Mouse (Mus musculus) heart, embryonic 15.5 days (tissue): ENCODE measurements around the gene Cpeb3. TPM values are rescaled to one million over a fixed set of nuclear protein-coding genes. Genes with fewer than 3 reads are reported as not detected.
"Not testable (repeated sequence)": the region's sequence is repeated elsewhere in the genome, so short reads cannot be mapped to it uniquely, and the experiment has no call there.

Experiments used
- ATAC-seq: fragments of 200-750 bp; cut with Nextera tagmentation; replicated peaks from 2 replicates; pipeline ENCODE4 v1.8.0; 2017; ENCODE audit warnings: low read depth, moderate TSS enrichment; ENCODE audit not compliant: insufficient number of reproducible peaks, insufficient read depth, low FRiP score
- H3K27ac ChIP-seq: fragments of 300-500 bp; sonication (generic); 2 replicates; pipeline ENCODE4 v1.5.1; 2015; ENCODE audit warnings: mild to moderate bottlenecking, inconsistent platforms
- H3K27me3 ChIP-seq: fragments of 300-500 bp; sonication (generic); 2 replicates; pipeline ENCODE4 v1.6.1; 2015; ENCODE audit warnings: inconsistent platforms
- H3K36me3 ChIP-seq: fragments of 300-500 bp; sonication (generic); 2 replicates; pipeline ENCODE4 v1.6.1; 2015; ENCODE audit warnings: mild to moderate bottlenecking, inconsistent platforms
- H3K4me1 ChIP-seq: fragments of 300-500 bp; sonication (generic); replicated peaks from 2 replicates; pipeline ENCODE4 v1.6.1; 2015; ENCODE audit warnings: inconsistent platforms
- H3K4me2 ChIP-seq: fragments of 300-500 bp; sonication (generic); 2 replicates; pipeline ENCODE4 v1.6.1; 2015; ENCODE audit warnings: inconsistent platforms, mild to moderate bottlenecking, moderate library complexity
- H3K4me3 ChIP-seq: fragments of 300-500 bp; sonication (generic); 2 replicates; pipeline ENCODE4 v1.5.1; 2015; ENCODE audit warnings: mild to moderate bottlenecking, inconsistent platforms
- H3K9ac ChIP-seq: fragments of 300-500 bp; sonication (generic); 2 replicates; pipeline ENCODE4 v1.6.1; 2015; ENCODE audit warnings: mild to moderate bottlenecking, inconsistent platforms
- H3K9me3 ChIP-seq: fragments of 300-500 bp; sonication (generic); replicated peaks from 2 replicates; pipeline ENCODE4 v1.6.1; 2016; ENCODE audit warnings: inconsistent platforms
- WGBS: fragments of 180-500 bp; shearing (Covaris S2); methylation state at CpG from one replicate; pipeline ENCODE4 v1.1.7; 2015; ENCODE audit warnings: mixed read lengths; 5-methylcytosine and 5-hydroxymethylcytosine counted together
- polyA plus RNA-seq: library from polyadenylated mRNA; unstranded; fragments of >200 nt; fragmentation: Nextera tagmentation; extraction: Ambion mirVana; gene quantifications from 2 replicates; pipeline ENCODE4 v1.2.1, GENCODE M21; 2015

The Cpeb3 gene
- polyA plus RNA-seq, 1 experiment from 2014 or later, result 9.9 TPM

GRCm38 (mm10) chr19:37137133-37137532 is 71.3 kb downstream of the Cpeb3 start:
- ATAC-seq, result no peak
- H3K9ac ChIP-seq, result no peak overlapping the region
- no peak overlapping the region for H3K4me2 ChIP-seq
- H3K4me1 ChIP-seq, result peaks cover 11% of the 10 kb centered on the region; the same call in 1 of the 2 replicates
- no peak overlapping the region for H3K27ac ChIP-seq
- no peaks in the 10 kb centered on the region for H3K27me3 ChIP-seq
- H3K4me3 ChIP-seq, result no peak overlapping the region
- no peaks in the 10 kb centered on the region for H3K9me3 ChIP-seq
- no peaks in the 10 kb centered on the region for H3K36me3 ChIP-seq
- 25% methylated on average over 2 of the region's 2 CpGs for WGBS

DNA sequence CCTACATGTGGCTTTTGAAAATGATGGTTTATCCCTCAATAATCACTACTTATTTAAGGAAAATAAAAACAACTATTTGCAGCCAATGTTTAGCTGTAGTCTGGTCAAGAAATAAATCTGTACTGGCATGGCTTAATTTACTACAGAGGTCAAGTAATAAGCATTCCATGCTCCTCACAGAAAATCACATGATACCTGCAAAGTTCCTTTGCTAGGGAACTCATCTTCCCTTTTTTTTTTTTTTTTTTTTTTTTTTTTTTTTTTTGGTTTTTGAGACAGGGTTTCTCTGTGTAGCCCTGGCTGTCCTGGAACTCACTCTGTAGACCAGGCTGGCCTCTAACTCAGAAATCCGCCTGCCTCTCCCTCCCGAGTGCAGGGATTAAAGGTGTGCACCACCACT is 72.9 kb downstream of the Cpeb3 start:
- H3K4me2 ChIP-seq, ATAC-seq, H3K9ac ChIP-seq, H3K9me3 ChIP-seq, H3K4me3 ChIP-seq, H3K27me3 ChIP-seq, H3K36me3 ChIP-seq, H3K27ac ChIP-seq: not testable (repeated sequence)
- 96% methylated on average over 2 of the region's 2 CpGs for WGBS
- H3K4me1 ChIP-seq, result peaks cover 13% of the 10 kb centered on the region; the same call in 1 of the 2 replicates

GRCm38 (mm10) chr19:37133666-37134065 is 74.7 kb downstream of the Cpeb3 start:
- Histone ChIP-seq H3K4me3 (no peak overlapping the region), H3K4me1 (peaks cover 13% of the 10 kb centered on the region; the same call in 1 of the 2 replicates), H3K4me2 (no peak overlapping the region), H3K27ac (no peak overlapping the region), H3K27me3 (no peaks in the 10 kb centered on the region), H3K36me3 (no peaks in the 10 kb centered on the region), H3K9ac (no peak overlapping the region), H3K9me3 (no peaks in the 10 kb centered on the region)
- WGBS, result 89% methylated on average over 4 of the region's 4 CpGs
- no peak for ATAC-seq

DNA sequence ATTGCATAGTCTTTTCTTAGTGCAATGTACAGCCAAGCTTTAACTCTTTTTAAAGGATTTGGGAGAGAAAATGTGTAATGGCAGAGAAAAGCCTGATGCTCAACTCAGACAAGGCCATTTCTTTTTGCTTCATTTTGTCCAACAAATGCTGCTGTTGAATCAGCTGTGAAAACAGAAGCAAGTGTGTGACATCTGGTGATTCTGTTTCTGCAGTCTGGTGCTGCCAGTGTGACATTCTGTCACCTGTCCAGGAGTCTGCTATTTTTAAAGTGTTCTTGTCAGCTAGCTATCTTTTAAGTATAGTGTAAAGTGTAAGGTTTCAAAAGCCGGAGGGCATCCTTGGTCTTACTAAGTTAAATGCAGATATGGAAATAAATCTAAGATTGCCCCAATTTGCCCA is 76.7 kb downstream of the Cpeb3 start:
- no peaks in the 10 kb centered on the region for H3K9me3 ChIP-seq
- no peak overlapping the region for H3K9ac ChIP-seq
- H3K36me3 ChIP-seq, result no peaks in the 10 kb centered on the region
- no peaks in the 10 kb centered on the region for H3K27me3 ChIP-seq
- no peak for ATAC-seq
- peak overlapping the region; percentile 40; the same call in 1 of the 2 replicates for H3K27ac ChIP-seq
- no peak overlapping the region for H3K4me3 ChIP-seq
- WGBS, result 25% methylated on average over 1 of the region's 1 CpGs
- no peak overlapping the region for H3K4me2 ChIP-seq
- peaks cover 13% of the 10 kb centered on the region; the same call in 1 of the 2 replicates for H3K4me1 ChIP-seq

- WGBS, result 95% methylated on average over 4 of the region's 4 CpGs
- Histone ChIP-seq H3K27ac (no peak overlapping the region), H3K9ac (no peak overlapping the region), H3K4me3 (no peak overlapping the region), H3K4me1 (peaks cover 13% of the 10 kb centered on the region; the same call in 1 of the 2 replicates), H3K9me3 (no peaks in the 10 kb centered on the region), H3K4me2 (no peak overlapping the region), H3K27me3 (no peaks in the 10 kb centered on the region), H3K36me3 (0 out of 2 replicates have a peak, but pooled peaks cover 4% of the 10 kb centered on the region)
- no peak for ATAC-seq
These were observed 79.9 kb downstream of the Cpeb3 start for GRCm38 (mm10) chr19:37128461-37128860.

GRCm38 (mm10) chr19:37127018-37127567 is 81.3 kb downstream of the Cpeb3 start:
- Histone ChIP-seq H3K9ac (no peak overlapping the region), H3K9me3 (no peaks in the 10 kb centered on the region), H3K27ac (no peak overlapping the region), H3K4me3 (no peak overlapping the region), H3K4me2 (no peak overlapping the region), H3K36me3 (0 out of 2 replicates have a peak, but pooled peaks cover 4% of the 10 kb centered on the region), H3K27me3 (no peaks in the 10 kb centered on the region), H3K4me1 (0 out of 2 replicates have a peak, but pooled peaks cover 6% of the 10 kb centered on the region)
- no peak for ATAC-seq
- WGBS, result 81% methylated on average over 5 of the region's 5 CpGs

DNA sequence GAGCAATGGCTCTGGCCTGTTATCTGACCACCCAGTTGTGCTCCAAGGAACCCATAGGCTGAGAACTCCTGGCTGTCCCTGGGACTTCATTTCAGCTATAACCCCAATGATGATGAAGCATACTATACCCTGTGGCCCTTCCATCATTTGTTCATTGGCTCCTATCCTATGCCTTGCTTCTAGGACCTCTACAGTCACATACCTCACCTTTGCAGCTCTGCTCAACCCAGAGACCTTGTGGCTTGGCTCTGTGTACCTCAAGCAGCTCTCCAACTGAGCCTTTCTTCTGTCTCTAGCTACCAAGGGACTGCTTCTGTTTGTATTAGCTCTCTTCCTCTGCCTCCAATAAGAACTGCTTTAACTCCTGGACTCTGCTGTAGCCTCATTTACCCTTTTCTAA is 83.4 kb downstream of the Cpeb3 start:
- Histone ChIP-seq H3K9me3 (no peaks in the 10 kb centered on the region), H3K27ac (no peak overlapping the region), H3K4me2 (no peak overlapping the region), H3K4me3 (no peak overlapping the region), H3K36me3 (0 out of 2 replicates have a peak, but pooled peaks cover 4% of the 10 kb centered on the region), H3K9ac (no peak overlapping the region), H3K4me1 (no peaks in the 10 kb centered on the region), H3K27me3 (no peaks in the 10 kb centered on the region)
- ATAC-seq, result no peak

- H3K4me3 ChIP-seq, result no peak overlapping the region
- 39% methylated on average over 2 of the region's 2 CpGs for WGBS
- H3K27ac ChIP-seq, result no peak overlapping the region
- no peaks in the 10 kb centered on the region for H3K27me3 ChIP-seq
- H3K9ac ChIP-seq, result no peak overlapping the region
- H3K9me3 ChIP-seq, result no peaks in the 10 kb centered on the region
- ATAC-seq, result no peak
- no peak overlapping the region for H3K4me2 ChIP-seq
- H3K36me3 ChIP-seq, result no peaks in the 10 kb centered on the region
- H3K4me1 ChIP-seq, result peaks cover 19% of the 10 kb centered on the region
These were observed 89.1 kb downstream of the Cpeb3 start for GRCm38 (mm10) chr19:37119281-37119680.

- Histone ChIP-seq H3K4me1 (peaks cover 19% of the 10 kb centered on the region), H3K4me3 (no peak overlapping the region), H3K9me3 (no peaks in the 10 kb centered on the region), H3K27me3 (no peaks in the 10 kb centered on the region), H3K9ac (no peak overlapping the region), H3K4me2 (no peak overlapping the region), H3K27ac (peak overlapping the region; percentile 76), H3K36me3 (no peaks in the 10 kb centered on the region)
- WGBS, result 56% methylated on average over 1 of the region's 1 CpGs
- no peak; the same call in 1 of the 2 replicates for ATAC-seq
These were observed 92.6 kb downstream of the Cpeb3 start for GRCm38 (mm10) chr19:37115824-37116223.

GRCm38 (mm10) chr19:37115374-37115773 is 93.0 kb downstream of the Cpeb3 start:
- Histone ChIP-seq H3K4me1 (peaks cover 19% of the 10 kb centered on the region), H3K9me3 (no peaks in the 10 kb centered on the region), H3K36me3 (no peaks in the 10 kb centered on the region), H3K9ac (no peak overlapping the region), H3K4me2 (no peak overlapping the region), H3K27me3 (no peaks in the 10 kb centered on the region), H3K27ac (peak overlapping the region; percentile 76), H3K4me3 (no peak overlapping the region)
- 61% methylated on average over 8 of the region's 8 CpGs for WGBS
- no peak for ATAC-seq

- no peaks in the 10 kb centered on the region for H3K36me3 ChIP-seq
- no peak for ATAC-seq
- no peak overlapping the region for H3K27ac ChIP-seq
- H3K27me3 ChIP-seq, result no peaks in the 10 kb centered on the region
- H3K4me2 ChIP-seq, result no peak overlapping the region
- WGBS, result 80% methylated on average over 6 of the region's 6 CpGs
- no peak overlapping the region for H3K4me3 ChIP-seq
- H3K4me1 ChIP-seq, result peaks cover 14% of the 10 kb centered on the region
- no peak overlapping the region for H3K9ac ChIP-seq
- no peaks in the 10 kb centered on the region for H3K9me3 ChIP-seq
These were observed 96.6 kb downstream of the Cpeb3 start for GRCm38 (mm10) chr19:37111831-37112230.

GRCm38 (mm10) chr19:37110494-37110893 is 97.9 kb downstream of the Cpeb3 start:
- Histone ChIP-seq H3K9me3 (no peaks in the 10 kb centered on the region), H3K36me3 (no peaks in the 10 kb centered on the region), H3K27ac (no peak overlapping the region), H3K4me1 (peaks cover 4% of the 10 kb centered on the region), H3K27me3 (no peaks in the 10 kb centered on the region), H3K4me3 (no peak overlapping the region), H3K9ac (no peak overlapping the region), H3K4me2 (no peak overlapping the region)
- WGBS, result 37% methylated on average over 1 of the region's 1 CpGs
- ATAC-seq, result no peak
